Mouse (Mus musculus) embryo, embryonic 11 days (tissue): ENCODE measurements around the gene Oxgr1.
A peak's percentile ranks its signal among the peaks of the same experiment; 100 is the strongest.
"Not testable (repeated sequence)": the region's sequence is repeated elsewhere in the genome, so short reads cannot be mapped to it uniquely, and the experiment has no call there.

Source experiments
- DNase-seq: peaks from one replicate; pipeline ENCODE4 v3.0.0-alpha.2; 2015

Oxgr1 gene

GRCm38 (mm10) chr14:120042187-120042820 is at the start of gene Oxgr1:
Oxgr1 (minus strand) TSS chr14:120042435.
- DNase-seq, result no peak

DNA sequence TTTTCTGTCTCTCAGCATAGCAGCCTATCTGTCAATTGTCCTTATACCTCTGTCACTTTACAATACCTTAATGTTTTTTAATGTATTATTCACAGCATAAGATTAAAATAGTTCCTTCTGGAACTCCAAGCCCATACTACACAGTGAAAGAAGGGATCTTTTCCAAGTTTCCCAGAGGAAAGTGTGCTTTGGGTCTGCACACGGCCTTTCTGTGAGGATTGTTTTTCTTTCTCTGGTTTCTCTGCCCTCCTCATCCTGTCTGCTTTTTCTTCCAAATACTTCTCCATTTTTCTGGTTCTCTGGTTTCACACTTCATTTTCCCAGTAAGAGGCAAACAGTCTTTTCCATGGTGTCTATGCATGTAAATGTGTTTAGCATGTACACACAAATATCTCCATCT is 48.2 kb upstream of the Oxgr1 start:
- DNase-seq, result peak; percentile 31

- DNase-seq, result peak; percentile 64
Observed at GRCm38 (mm10) chr14:120089649-120090360, 47.6 kb upstream of the Oxgr1 start.

DNA sequence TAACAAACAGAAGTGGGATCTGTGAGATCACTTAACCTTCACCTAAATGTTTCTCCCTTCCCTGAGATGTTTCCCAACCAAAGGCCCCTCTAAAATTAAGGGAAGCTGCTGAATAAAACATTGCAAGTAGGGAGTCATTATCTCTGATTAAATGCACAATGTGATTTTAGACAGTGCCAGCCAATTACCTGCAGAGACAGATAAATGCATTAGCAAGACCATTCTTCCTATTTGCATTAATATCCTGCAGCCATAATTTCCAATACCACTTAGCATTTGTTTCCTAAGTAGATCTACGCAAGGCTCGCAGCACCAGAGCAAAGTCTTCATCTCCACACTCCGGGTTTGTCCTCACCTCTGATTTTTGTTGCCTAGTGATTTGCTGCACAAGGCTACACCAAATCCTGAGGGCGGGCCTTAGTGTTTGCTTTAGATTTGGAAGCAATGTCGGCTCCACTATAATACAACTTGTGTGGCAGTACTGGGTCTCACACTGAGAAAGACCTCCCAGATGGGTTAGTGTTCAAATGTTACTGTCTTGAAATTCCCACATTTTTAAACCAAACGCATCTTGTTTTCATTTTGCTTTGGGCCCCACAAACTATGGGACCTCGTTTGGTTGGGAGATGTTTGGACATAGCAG is 46.9 kb upstream of the Oxgr1 start:
- DNase-seq, result peak; percentile 41

DNA sequence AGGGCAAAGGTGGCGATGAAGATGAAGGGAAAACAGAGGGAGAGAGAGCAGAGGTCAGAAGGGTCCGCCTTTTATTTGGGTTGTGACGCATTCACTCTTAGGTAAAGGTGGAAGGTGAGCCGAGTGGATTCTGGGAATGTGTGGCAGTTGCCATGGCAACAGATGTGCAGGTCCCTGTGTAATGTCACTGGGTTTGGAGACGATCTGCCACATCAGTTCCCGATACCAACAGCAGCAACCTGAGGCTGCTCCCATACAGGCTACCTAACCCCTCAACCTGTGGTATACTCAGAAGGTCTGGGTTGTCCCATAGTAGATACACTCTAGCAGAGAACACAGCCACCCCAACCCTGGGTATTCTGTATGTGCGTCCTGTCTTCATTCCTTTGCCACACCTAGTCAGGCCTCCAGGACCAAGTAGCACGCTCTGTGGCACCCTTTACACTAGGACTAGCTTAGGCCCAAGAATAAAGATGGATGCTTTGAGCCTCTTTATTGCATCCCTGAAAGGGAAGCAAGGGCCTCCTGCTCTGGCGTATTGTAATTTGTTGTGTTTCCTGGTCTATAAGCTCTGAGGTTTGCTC is 41.9 kb upstream of the Oxgr1 start:
- DNase-seq, result no peak

DNA sequence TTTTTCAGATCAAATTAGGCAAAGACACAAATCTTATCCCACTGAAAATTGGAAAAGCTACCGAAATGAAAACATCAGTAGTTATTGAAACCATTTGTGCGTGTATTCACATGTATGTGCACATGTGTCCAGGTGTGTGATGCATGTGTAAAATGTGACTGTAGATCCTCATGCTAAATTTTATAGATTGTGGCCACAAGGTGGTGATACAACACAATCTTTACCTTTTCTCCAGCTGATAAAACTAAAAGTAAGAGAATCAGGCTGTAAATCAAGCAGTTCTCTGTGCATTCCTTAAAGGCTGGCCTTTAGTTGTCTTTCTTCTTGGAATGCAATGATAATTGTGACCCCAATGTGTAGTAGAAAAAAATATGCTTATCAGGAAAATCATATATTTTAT is 34.0 kb upstream of the Oxgr1 start:
- peak; percentile 65 for DNase-seq

GRCm38 (mm10) chr14:120075746-120076145 is 33.5 kb upstream of the Oxgr1 start:
- DNase-seq, result no peak

GRCm38 (mm10) chr14:120074231-120074630 is 32.0 kb upstream of the Oxgr1 start:
- DNase-seq, result no peak

GRCm38 (mm10) chr14:120061096-120061495 is 18.9 kb upstream of the Oxgr1 start:
- peak; percentile 71 for DNase-seq

DNA sequence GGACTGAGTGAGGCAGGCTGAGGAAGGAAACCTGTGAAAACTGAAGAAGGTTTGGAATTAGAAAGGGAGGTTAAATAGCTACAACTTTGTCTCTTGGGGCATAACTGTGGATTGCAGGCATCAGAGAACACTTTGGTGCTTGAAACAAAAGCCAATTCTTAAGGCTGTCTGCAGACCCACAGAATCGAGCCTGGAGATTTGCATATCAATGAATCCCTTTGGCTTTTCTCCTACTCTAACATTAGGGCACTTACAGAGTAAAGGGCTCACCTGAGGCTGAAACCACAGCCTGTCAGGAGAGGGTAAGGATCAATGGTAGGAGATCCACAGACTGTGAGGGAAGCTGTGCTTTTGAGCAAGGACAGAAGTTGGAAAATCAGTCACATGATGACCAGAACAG is 8.8 kb downstream of the Oxgr1 start:
- DNase-seq, result no peak

GRCm38 (mm10) chr14:120019948-120020347 is 22.3 kb downstream of the Oxgr1 start:
- DNase-seq, result no peak

DNA sequence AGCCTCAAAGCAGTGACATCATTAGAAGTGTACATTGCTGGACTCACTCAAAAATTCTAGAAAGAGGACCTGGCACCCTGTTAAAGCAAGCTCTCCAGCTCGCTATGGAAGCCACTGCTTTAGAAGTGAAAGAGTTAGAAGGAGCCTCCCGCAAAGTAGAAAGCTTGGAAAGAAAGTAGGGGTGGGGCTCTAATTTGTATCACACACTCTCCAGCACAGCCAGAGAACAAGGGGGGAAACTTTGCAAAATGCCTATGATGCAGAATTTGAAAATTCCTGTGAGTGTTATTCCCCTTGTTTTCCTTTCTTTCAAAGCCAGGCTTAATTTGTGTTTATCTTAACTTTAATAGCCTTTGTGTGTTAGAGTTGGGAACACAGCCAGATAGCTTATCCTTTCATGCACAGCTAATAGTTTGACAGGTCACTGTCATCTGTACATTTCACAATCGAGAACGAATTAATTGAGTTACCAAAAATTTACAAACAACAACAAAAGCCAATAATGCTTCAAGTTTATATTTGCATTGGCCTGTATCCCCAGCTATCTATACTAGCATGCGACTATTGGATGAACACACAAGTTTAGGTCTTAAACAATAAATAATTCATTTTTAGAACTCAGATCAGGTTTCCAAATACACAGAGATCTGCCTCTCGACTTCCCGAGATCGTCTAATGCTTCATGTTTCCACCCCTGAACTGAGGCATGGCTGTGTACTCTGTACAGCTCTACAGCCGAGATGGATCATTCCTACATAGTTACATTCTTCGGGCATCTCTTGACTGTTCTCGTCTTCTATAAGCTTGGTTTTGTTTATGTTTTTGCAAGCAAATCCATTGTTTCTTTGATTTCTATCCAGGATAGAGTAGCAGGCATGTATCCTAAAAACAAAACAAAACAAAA is 32.0 kb downstream of the Oxgr1 start:
- DNase-seq, result no peak

- peak; percentile 52 for DNase-seq
Observed at GRCm38 (mm10) chr14:120005153-120005552, 37.1 kb downstream of the Oxgr1 start.

- no peak for DNase-seq
Observed at GRCm38 (mm10) chr14:120003661-120004060, 38.6 kb downstream of the Oxgr1 start.

DNA sequence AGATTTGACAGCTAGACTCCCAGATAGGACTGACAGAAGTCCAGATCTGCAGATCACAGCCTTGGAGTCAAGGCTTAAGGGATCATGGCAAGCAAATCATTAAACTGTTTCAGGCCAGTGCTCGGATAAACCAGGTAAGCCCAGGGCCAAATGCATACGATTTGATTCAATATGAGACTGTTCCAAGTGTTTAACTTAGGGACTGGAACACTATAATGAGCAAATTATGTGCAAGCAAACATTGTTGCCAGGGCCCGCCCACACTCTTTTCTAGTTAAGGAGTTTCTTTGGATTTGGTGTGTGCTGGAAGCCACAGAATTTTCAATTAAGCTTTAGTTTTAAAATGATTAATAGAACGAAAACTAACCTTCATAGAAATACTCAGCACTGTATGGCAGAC is 39.6 kb downstream of the Oxgr1 start:
- no peak for DNase-seq

DNA sequence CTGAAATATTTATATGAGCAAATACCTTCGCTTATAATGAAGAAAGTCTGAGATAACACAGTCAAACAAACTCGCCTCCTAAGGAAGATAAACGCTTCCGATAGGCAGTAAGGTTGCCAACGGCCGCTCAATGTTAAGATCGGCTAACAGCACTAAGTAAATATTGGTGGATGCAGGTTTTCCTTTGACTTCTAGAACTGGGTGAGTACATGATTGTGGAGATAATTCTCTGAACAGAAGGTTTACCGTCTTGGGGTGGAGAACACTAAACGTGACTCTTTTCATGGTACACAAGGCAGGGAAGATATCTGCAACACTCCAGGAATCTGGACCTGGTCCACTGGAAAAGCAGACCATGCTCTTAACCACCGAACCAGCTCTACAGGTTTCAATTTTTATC is 52.6 kb downstream of the Oxgr1 start:
- no peak for DNase-seq

GRCm38 (mm10) chr14:119988937-119989645 is 53.1 kb downstream of the Oxgr1 start:
- DNase-seq, result no peak

GRCm38 (mm10) chr14:119987257-119987656 is 55.0 kb downstream of the Oxgr1 start:
- no peak for DNase-seq

DNA sequence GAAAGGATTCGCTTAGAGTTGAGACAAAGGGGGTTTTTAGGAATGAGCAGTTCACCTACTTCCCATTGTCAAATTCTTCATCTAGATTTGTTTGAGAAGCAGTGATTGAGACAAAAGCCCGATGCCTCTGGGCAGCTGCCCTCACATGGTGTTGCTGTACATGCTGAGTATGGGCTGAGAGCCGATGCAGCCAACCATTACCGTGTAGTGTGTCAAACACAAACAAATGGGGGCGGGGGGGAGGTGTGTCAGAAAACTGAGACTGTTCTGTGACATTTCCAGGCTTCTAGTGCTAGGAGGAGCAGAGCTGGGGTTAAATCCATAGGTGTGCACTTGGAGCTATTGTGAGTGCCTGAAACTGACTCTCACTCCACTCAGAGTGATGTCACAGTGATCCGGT is 55.5 kb downstream of the Oxgr1 start:
- no peak for DNase-seq

DNA sequence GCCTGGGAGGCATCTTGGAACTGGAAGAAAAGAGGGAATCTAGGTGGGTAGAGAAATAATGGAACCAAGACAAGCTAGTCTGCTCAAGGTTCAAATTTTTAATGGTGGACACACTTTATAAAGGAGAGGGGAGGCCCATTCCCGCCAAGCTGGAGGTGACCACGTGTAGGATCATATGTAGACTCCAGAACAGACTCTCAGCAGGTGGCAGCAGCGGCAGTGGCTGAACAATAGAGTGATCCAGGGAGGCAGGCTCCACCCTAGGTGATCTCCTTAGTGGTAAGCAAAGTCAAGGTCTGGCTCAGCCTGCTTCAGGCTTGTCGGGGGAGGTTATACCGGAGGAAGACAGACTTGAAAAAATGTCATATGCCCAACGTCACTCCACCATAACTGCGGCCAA is 55.9 kb downstream of the Oxgr1 start:
- not testable (repeated sequence) for DNase-seq

GRCm38 (mm10) chr14:119981314-119981713 is 60.9 kb downstream of the Oxgr1 start:
- DNase-seq, result no peak

DNA sequence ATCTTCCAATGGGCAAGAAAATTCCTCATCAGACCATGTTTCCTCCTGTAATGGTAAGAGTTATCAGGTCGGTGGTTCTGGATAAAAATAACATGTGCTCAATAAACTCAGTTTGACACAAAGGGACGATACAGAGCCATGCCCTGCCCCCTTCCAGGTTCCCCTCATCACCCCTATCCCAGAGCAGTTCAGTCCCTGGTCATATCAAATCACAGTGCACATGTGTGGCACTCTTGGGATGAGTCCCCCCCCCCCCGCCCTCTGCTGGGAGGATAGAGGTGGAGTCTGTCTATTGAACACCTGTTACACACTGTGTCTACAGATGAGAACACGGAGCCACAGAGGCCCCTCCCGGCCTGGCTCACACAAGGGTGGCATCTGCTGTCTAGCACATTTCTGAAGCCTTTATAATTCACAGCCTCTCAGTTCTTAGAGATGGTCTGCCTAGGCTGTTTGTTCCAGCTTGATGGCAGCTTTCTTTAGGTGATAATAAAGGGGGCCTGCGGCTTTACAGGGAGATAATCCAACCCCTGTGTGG is 61.5 kb downstream of the Oxgr1 start:
- DNase-seq, result no peak
